Mouse (Mus musculus) cortical plate, adult 2 months (tissue): ENCODE measurements at regions not wholly inside any gene's neighbourhood (a gene's known extent, or its start where the extent isn't known, plus 50 kb on each side); places are given as distances from the start of the nearest gene placed in this dataset.

Experiments
- H3K27ac ChIP-seq: fragments of 200-500 bp; 2 replicates; pipeline ENCODE4 v1.5.1; 2012; ENCODE audit warnings: low read length, control low read depth, inconsistent platforms; ENCODE audit not compliant: insufficient read depth
- H3K4me1 ChIP-seq: fragments of 200-500 bp; 2 replicates; pipeline ENCODE4 v1.6.1; 2011; ENCODE audit warnings: low read length; ENCODE audit not compliant: control insufficient read depth, insufficient read depth
- H3K4me3 ChIP-seq: fragments of 200-500 bp; 2 replicates; pipeline ENCODE4 v1.5.1; 2011; ENCODE audit warnings: mild to moderate bottlenecking, low read length, control low read depth; ENCODE audit not compliant: insufficient read depth
- CTCF ChIP-seq: fragments of 200-500 bp; IDR thresholded peaks from 2 replicates; pipeline ENCODE4 v1.5.1; 2011; ENCODE audit warnings: mild to moderate bottlenecking, control low read depth, low read length; ENCODE audit not compliant: insufficient read depth; ENCODE audit errors: extremely low read depth
- POLR2A ChIP-seq: fragments of 200-500 bp; IDR thresholded peaks from 2 replicates; pipeline ENCODE4 v1.6.1; 2011; ENCODE audit warnings: mild to moderate bottlenecking, low read length, control low read depth; ENCODE audit not compliant: insufficient read depth; ENCODE audit errors: extremely low read depth

DNA sequence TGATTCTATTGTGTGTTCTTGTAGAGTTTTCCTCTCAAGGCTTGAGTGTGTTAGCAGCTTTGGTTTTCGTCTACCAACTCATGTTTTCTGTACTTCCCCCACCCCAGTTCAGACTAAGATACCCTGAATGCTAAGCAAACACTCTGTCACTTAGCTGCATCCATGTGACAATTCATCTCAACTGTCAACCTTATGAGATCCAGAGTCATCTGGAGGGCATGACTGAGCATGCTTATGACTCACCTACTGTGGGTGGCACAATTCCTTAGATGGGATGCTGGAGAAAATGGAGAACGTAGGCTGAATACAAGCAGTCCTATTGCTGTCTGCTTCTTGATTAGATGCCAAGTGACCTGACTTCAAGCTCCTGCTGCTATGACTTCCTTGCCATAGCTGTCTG, 73.3 kb upstream of the Gpr158 start:
- Histone ChIP-seq H3K27ac (no peak overlapping the region), H3K4me1 (no peaks in the 10 kb centered on the region), H3K4me3 (no peak overlapping the region)
- TF ChIP-seq POLR2A (no peak), CTCF (no peak)

DNA sequence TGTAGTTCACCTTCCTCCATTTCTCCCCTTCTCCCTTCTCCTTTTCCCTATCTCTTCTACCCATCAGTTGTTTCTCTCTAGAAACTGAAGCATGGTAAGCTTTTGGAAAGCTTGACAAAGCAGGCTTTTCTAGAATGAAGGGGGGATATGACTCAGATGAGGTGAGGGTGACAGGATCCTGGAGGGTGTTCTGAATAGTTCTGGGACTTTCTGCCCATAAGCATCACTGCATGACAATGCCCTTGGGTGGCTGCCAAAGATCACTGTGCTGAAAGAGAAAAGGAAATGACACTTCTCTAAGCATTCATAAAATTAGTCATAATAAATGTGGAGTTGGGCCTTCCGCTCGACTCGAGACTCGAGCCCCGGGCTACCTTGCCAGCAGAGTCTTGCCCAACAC, 67.7 kb upstream of the Gpr158 start:
- Histone ChIP-seq H3K27ac (no peak overlapping the region), H3K4me3 (no peak overlapping the region), H3K4me1 (no peaks in the 10 kb centered on the region)
- no peak for TF ChIP-seq CTCF
- no peak for TF ChIP-seq POLR2A
